Mouse (Mus musculus): ENCODE results near the gene Pik3r5. TPM values are rescaled to one million over a fixed set of nuclear protein-coding genes. Genes with fewer than 3 reads are reported as not detected.

Gene Pik3r5
- polyA plus RNA-seq, 1 experiment from 2014 or later = 0.14 TPM

- H3K27me3 ChIP-seq (replicated peaks) = peaks cover 53% of the 10 kb centered on the region
- WGBS = 70% methylated on average over 2 of the region's 2 CpGs
- peaks cover 4% of the 10 kb centered on the region; the same call in 1 of the 2 replicates for H3K9me3 ChIP-seq (replicated peaks)
- no peak overlapping the region for H3K4me2 ChIP-seq
- no peaks in the 10 kb centered on the region for H3K36me3 ChIP-seq
- no peak overlapping the region for H3K9ac ChIP-seq
- no peak for ATAC-seq (ENCODE audit: insufficient number of reproducible peaks, low FRiP score)
- H3K4me1 ChIP-seq (replicated peaks) = peaks cover 8% of the 10 kb centered on the region; the same call in 1 of the 2 replicates
- H3K27ac ChIP-seq (ENCODE audit: poor library complexity, severe bottlenecking) = no peak overlapping the region
- no peak overlapping the region for H3K4me3 ChIP-seq
Observed at GRCm38 (mm10) chr11:68434697-68435096, 2.8 kb downstream of the Pik3r5 start.

GRCm38 (mm10) chr11:68435601-68436000 lies 3.7 kb downstream of the Pik3r5 start:
- Histone ChIP-seq H3K9ac (no peak overlapping the region), H3K27me3 (replicated peaks) (peaks cover 46% of the 10 kb centered on the region), H3K27ac (ENCODE audit: poor library complexity, severe bottlenecking) (no peak overlapping the region), H3K4me3 (no peak overlapping the region), H3K4me1 (replicated peaks) (peaks cover 8% of the 10 kb centered on the region; the same call in 1 of the 2 replicates), H3K36me3 (no peaks in the 10 kb centered on the region), H3K4me2 (no peak overlapping the region), H3K9me3 (replicated peaks) (peaks cover 4% of the 10 kb centered on the region; the same call in 1 of the 2 replicates)
- no peak for ATAC-seq (ENCODE audit: insufficient number of reproducible peaks, low FRiP score)
- 87% methylated on average over 4 of the region's 4 CpGs for WGBS

GRCm38 (mm10) chr11:68436376-68436775 lies 4.5 kb downstream of the Pik3r5 start:
- Histone ChIP-seq H3K27me3 (replicated peaks) (peaks cover 43% of the 10 kb centered on the region), H3K9me3 (replicated peaks) (peaks cover 4% of the 10 kb centered on the region; the same call in 1 of the 2 replicates), H3K4me2 (no peak overlapping the region), H3K9ac (no peak overlapping the region), H3K27ac (ENCODE audit: poor library complexity, severe bottlenecking) (no peak overlapping the region), H3K4me1 (replicated peaks) (peaks cover 8% of the 10 kb centered on the region; the same call in 1 of the 2 replicates), H3K4me3 (no peak overlapping the region), H3K36me3 (no peaks in the 10 kb centered on the region)
- WGBS = 73% methylated on average over 5 of the region's 5 CpGs
- no peak for ATAC-seq (ENCODE audit: insufficient number of reproducible peaks, low FRiP score)

GRCm38 (mm10) chr11:68440100-68440499 lies 8.2 kb downstream of the Pik3r5 start:
- no peak overlapping the region for H3K27ac ChIP-seq (ENCODE audit: poor library complexity, severe bottlenecking)
- H3K9me3 ChIP-seq (replicated peaks) = peaks cover 4% of the 10 kb centered on the region; the same call in 1 of the 2 replicates
- no peak for ATAC-seq (ENCODE audit: insufficient number of reproducible peaks, low FRiP score)
- H3K4me1 ChIP-seq (replicated peaks) = no peaks in the 10 kb centered on the region
- H3K36me3 ChIP-seq = no peaks in the 10 kb centered on the region
- no peak overlapping the region for H3K9ac ChIP-seq
- no peak overlapping the region for H3K4me3 ChIP-seq
- peaks cover 23% of the 10 kb centered on the region for H3K27me3 ChIP-seq (replicated peaks)
- 76% methylated on average over 9 of the region's 9 CpGs for WGBS
- no peak overlapping the region for H3K4me2 ChIP-seq

GRCm38 (mm10) chr11:68440965-68441364 lies 9.0 kb downstream of the Pik3r5 start:
- Histone ChIP-seq H3K36me3 (no peaks in the 10 kb centered on the region), H3K4me3 (no peak overlapping the region), H3K9me3 (replicated peaks) (peaks cover 4% of the 10 kb centered on the region; the same call in 1 of the 2 replicates), H3K4me2 (no peak overlapping the region), H3K4me1 (replicated peaks) (no peaks in the 10 kb centered on the region), H3K9ac (no peak overlapping the region), H3K27me3 (replicated peaks) (peaks cover 17% of the 10 kb centered on the region), H3K27ac (ENCODE audit: poor library complexity, severe bottlenecking) (no peak overlapping the region)
- ATAC-seq (ENCODE audit: insufficient number of reproducible peaks, low FRiP score) = no peak
- 55% methylated on average over 5 of the region's 5 CpGs for WGBS

GRCm38 (mm10) chr11:68442346-68442745 lies 10.4 kb downstream of the Pik3r5 start:
- H3K36me3 ChIP-seq = no peaks in the 10 kb centered on the region
- H3K9ac ChIP-seq = no peak overlapping the region
- no peak for ATAC-seq (ENCODE audit: insufficient number of reproducible peaks, low FRiP score)
- H3K27me3 ChIP-seq (replicated peaks) = peaks cover 17% of the 10 kb centered on the region
- H3K4me1 ChIP-seq (replicated peaks) = no peaks in the 10 kb centered on the region
- no peak overlapping the region for H3K27ac ChIP-seq (ENCODE audit: poor library complexity, severe bottlenecking)
- H3K4me2 ChIP-seq = no peak overlapping the region
- peaks cover under 1% of the 10 kb centered on the region; the same call in 1 of the 2 replicates for H3K9me3 ChIP-seq (replicated peaks)
- WGBS = 82% methylated on average over 8 of the region's 8 CpGs
- no peak overlapping the region for H3K4me3 ChIP-seq

- no peak for ATAC-seq (ENCODE audit: insufficient number of reproducible peaks, low FRiP score)
- Histone ChIP-seq H3K9ac (no peak overlapping the region), H3K27ac (ENCODE audit: poor library complexity, severe bottlenecking) (no peak overlapping the region), H3K4me2 (no peak overlapping the region), H3K27me3 (replicated peaks) (peaks cover 17% of the 10 kb centered on the region), H3K4me1 (replicated peaks) (no peaks in the 10 kb centered on the region), H3K4me3 (no peak overlapping the region), H3K9me3 (replicated peaks) (no peaks in the 10 kb centered on the region), H3K36me3 (no peaks in the 10 kb centered on the region)
- 74% methylated on average over 12 of the region's 12 CpGs for WGBS
Observed at GRCm38 (mm10) chr11:68442983-68443638, 11.2 kb downstream of the Pik3r5 start.

- Histone ChIP-seq H3K9ac (no peak overlapping the region), H3K27ac (ENCODE audit: poor library complexity, severe bottlenecking) (no peak overlapping the region), H3K27me3 (replicated peaks) (peaks cover 18% of the 10 kb centered on the region), H3K4me1 (replicated peaks) (peaks cover 3% of the 10 kb centered on the region), H3K9me3 (replicated peaks) (no peaks in the 10 kb centered on the region), H3K4me3 (no peak overlapping the region), H3K4me2 (no peak overlapping the region), H3K36me3 (no peaks in the 10 kb centered on the region)
- no peak for ATAC-seq (ENCODE audit: insufficient number of reproducible peaks, low FRiP score)
- 75% methylated on average over 4 of the region's 4 CpGs for WGBS
Observed at GRCm38 (mm10) chr11:68445901-68446300, 14.0 kb downstream of the Pik3r5 start.

- H3K4me1 ChIP-seq (replicated peaks) = peaks cover 10% of the 10 kb centered on the region
- no peak for ATAC-seq (ENCODE audit: insufficient number of reproducible peaks, low FRiP score)
- no peak overlapping the region for H3K27ac ChIP-seq (ENCODE audit: poor library complexity, severe bottlenecking)
- H3K4me3 ChIP-seq = no peak overlapping the region
- peaks cover 16% of the 10 kb centered on the region for H3K27me3 ChIP-seq (replicated peaks)
- no peaks in the 10 kb centered on the region for H3K36me3 ChIP-seq
- H3K4me2 ChIP-seq = no peak overlapping the region
- 87% methylated on average over 4 of the region's 4 CpGs for WGBS
- H3K9me3 ChIP-seq (replicated peaks) = no peaks in the 10 kb centered on the region
- H3K9ac ChIP-seq = no peak overlapping the region
Observed at GRCm38 (mm10) chr11:68446547-68446946, 14.6 kb downstream of the Pik3r5 start.

GRCm38 (mm10) chr11:68447242-68447641 lies 15.3 kb downstream of the Pik3r5 start:
- Histone ChIP-seq H3K9ac (no peak overlapping the region), H3K36me3 (no peaks in the 10 kb centered on the region), H3K27me3 (replicated peaks) (peaks cover 16% of the 10 kb centered on the region), H3K4me1 (replicated peaks) (peaks cover 12% of the 10 kb centered on the region), H3K4me2 (no peak overlapping the region), H3K4me3 (no peak overlapping the region), H3K27ac (ENCODE audit: poor library complexity, severe bottlenecking) (no peak overlapping the region), H3K9me3 (replicated peaks) (no peaks in the 10 kb centered on the region)
- no peak for ATAC-seq (ENCODE audit: insufficient number of reproducible peaks, low FRiP score)
- WGBS = 75% methylated on average over 2 of the region's 2 CpGs

- WGBS = 76% methylated on average over 7 of the region's 7 CpGs
- Histone ChIP-seq H3K4me3 (no peak overlapping the region), H3K27me3 (replicated peaks) (peaks cover 16% of the 10 kb centered on the region), H3K4me1 (replicated peaks) (peaks cover 12% of the 10 kb centered on the region), H3K4me2 (no peak overlapping the region), H3K9me3 (replicated peaks) (no peaks in the 10 kb centered on the region), H3K36me3 (no peaks in the 10 kb centered on the region), H3K27ac (ENCODE audit: poor library complexity, severe bottlenecking) (no peak overlapping the region), H3K9ac (no peak overlapping the region)
- no peak for ATAC-seq (ENCODE audit: insufficient number of reproducible peaks, low FRiP score)
Observed at GRCm38 (mm10) chr11:68448356-68448755, 16.4 kb downstream of the Pik3r5 start.
